Mouse (Mus musculus) cortical plate, adult 2 months (tissue): Measurements from ENCODE around the gene Ogfod1.

Experiments used
- CTCF ChIP-seq: fragments of 200-500 bp; IDR thresholded peaks from 2 replicates; pipeline ENCODE4 v1.5.1; 2011; ENCODE audit warnings: mild to moderate bottlenecking, control low read depth, low read length; ENCODE audit not compliant: insufficient read depth; ENCODE audit errors: extremely low read depth
- POLR2A ChIP-seq: fragments of 200-500 bp; IDR thresholded peaks from 2 replicates; pipeline ENCODE4 v1.6.1; 2011; ENCODE audit warnings: mild to moderate bottlenecking, low read length, control low read depth; ENCODE audit not compliant: insufficient read depth; ENCODE audit errors: extremely low read depth

- TF ChIP-seq POLR2A: no peak
- peak; percentile 35; the same call in 1 of the 2 replicates for TF ChIP-seq CTCF
These were observed 67.1 kb downstream of the Ogfod1 start for GRCm38 (mm10) chr8:94104146-94104545.
